Mouse (Mus musculus) heart, embryonic 11.5 days (tissue): ENCODE data around the gene Resp18. TPM values are rescaled to one million over a fixed set of nuclear protein-coding genes. Genes with fewer than 3 reads are reported as not detected.

Source experiments
- ATAC-seq: fragments of 200-750 bp; cut with Nextera tagmentation; replicated peaks from 2 replicates; pipeline ENCODE4 v1.8.0; 2017; ENCODE audit warnings: moderate library complexity; ENCODE audit not compliant: insufficient number of reproducible peaks, low FRiP score, low TSS enrichment
- H3K27ac ChIP-seq: fragments of 300-500 bp; sonication (generic); 2 replicates; pipeline ENCODE4 v1.5.1; 2014; ENCODE audit warnings: mild to moderate bottlenecking, low read depth, low read length
- H3K27me3 ChIP-seq: fragments of 300-500 bp; sonication (generic); 2 replicates; pipeline ENCODE4 v1.6.1; 2014; ENCODE audit warnings: mild to moderate bottlenecking, low read length, mixed read lengths; ENCODE audit not compliant: control insufficient read depth, insufficient read depth
- H3K36me3 ChIP-seq: fragments of 300-500 bp; sonication (generic); 2 replicates; pipeline ENCODE4 v1.6.1; 2014; ENCODE audit warnings: mild to moderate bottlenecking, low read length, moderate library complexity, mixed read lengths; ENCODE audit not compliant: control insufficient read depth, insufficient read depth
- H3K4me1 ChIP-seq: fragments of 300-500 bp; sonication (generic); 2 replicates; pipeline ENCODE4 v1.6.1; 2014; ENCODE audit warnings: low read length; ENCODE audit not compliant: control insufficient read depth, insufficient read depth
- H3K4me2 ChIP-seq: fragments of 300-500 bp; sonication (generic); 2 replicates; pipeline ENCODE4 v1.6.1; 2014; ENCODE audit warnings: mild to moderate bottlenecking, moderate library complexity
- H3K4me3 ChIP-seq: fragments of 300-500 bp; sonication (generic); 2 replicates; pipeline ENCODE4 v1.5.1; 2014; ENCODE audit warnings: low read depth, low read length
- H3K9ac ChIP-seq: fragments of 300-500 bp; sonication (generic); 2 replicates; pipeline ENCODE4 v1.6.1; 2014; ENCODE audit warnings: mild to moderate bottlenecking, low read depth, low read length, moderate library complexity
- H3K9me3 ChIP-seq: fragments of 300-500 bp; sonication (generic); replicated peaks from 2 replicates; pipeline ENCODE4 v1.6.1; 2016; ENCODE audit warnings: low read length; ENCODE audit not compliant: control insufficient read depth
- WGBS: fragments of 180-500 bp; shearing (Covaris S2); extraction: QIAGEN DNeasy Blood & Tissue Kit; methylation state at CpG from one replicate; pipeline ENCODE4 v1.1.7; 2014; ENCODE audit not compliant: insufficient replicate concordance; 5-methylcytosine and 5-hydroxymethylcytosine counted together
- polyA plus RNA-seq: library from polyadenylated mRNA; unstranded; fragments of >200 nt; fragmentation: Nextera tagmentation; extraction: Ambion mirVana; gene quantifications from 2 replicates; pipeline ENCODE4 v1.2.1, GENCODE M21; 2014

Gene Resp18
- polyA plus RNA-seq, 1 experiment from 2014 or later, result 0.30 TPM

- H3K27me3 ChIP-seq, result no peaks in the 10 kb centered on the region
- no peak overlapping the region for H3K4me2 ChIP-seq
- H3K36me3 ChIP-seq, result peaks cover 27% of the 10 kb centered on the region
- no peak overlapping the region for H3K9ac ChIP-seq
- H3K9me3 ChIP-seq, result no peaks in the 10 kb centered on the region
- 85% methylated on average over 6 of the region's 6 CpGs for WGBS
- no peak overlapping the region for H3K27ac ChIP-seq
- no peak overlapping the region for H3K4me3 ChIP-seq
- H3K4me1 ChIP-seq, result peaks cover 7% of the 10 kb centered on the region; the same call in 1 of the 2 replicates
- ATAC-seq, result no peak
These were observed 36.8 kb upstream of the Resp18 start for GRCm38 (mm10) chr1:75315011-75315410.

- H3K4me1 ChIP-seq, result peaks cover 7% of the 10 kb centered on the region; the same call in 1 of the 2 replicates
- H3K9me3 ChIP-seq, result no peaks in the 10 kb centered on the region
- no peak overlapping the region for H3K4me3 ChIP-seq
- no peak overlapping the region for H3K9ac ChIP-seq
- ATAC-seq, result no peak
- no peaks in the 10 kb centered on the region for H3K27me3 ChIP-seq
- no peak overlapping the region for H3K4me2 ChIP-seq
- 89% methylated on average over 6 of the region's 6 CpGs for WGBS
- no peak overlapping the region for H3K27ac ChIP-seq
- H3K36me3 ChIP-seq, result peaks cover 36% of the 10 kb centered on the region
These were observed 33.5 kb upstream of the Resp18 start for GRCm38 (mm10) chr1:75311694-75312093.

DNA sequence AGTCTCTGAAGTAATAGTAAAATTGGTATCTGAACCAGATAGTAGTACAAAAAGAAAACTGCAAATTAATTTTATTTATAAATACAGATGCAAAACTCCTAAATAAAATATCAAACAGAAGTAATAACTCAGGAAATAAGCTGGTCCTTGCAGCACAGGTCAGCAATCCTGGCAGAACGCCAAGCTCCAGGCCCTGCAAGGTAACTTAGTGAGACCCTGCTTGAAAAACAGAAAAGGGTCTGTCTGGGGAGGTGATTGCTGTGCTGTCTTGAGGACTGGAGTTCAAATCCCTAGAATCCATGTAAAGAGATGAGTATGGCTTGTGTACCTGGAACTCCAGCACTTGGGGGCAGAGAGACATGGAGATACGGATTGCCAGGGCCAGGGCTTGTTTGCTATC, 26.4 kb upstream of the Resp18 start:
- no peak overlapping the region for H3K4me2 ChIP-seq

GRCm38 (mm10) chr1:75294294-75294693, 16.1 kb upstream of the Resp18 start:
- H3K27me3 ChIP-seq, result no peaks in the 10 kb centered on the region
- H3K27ac ChIP-seq, result no peak overlapping the region
- H3K9ac ChIP-seq, result no peak overlapping the region
- H3K4me2 ChIP-seq, result no peak overlapping the region
- H3K4me3 ChIP-seq, result no peak overlapping the region
- no peaks in the 10 kb centered on the region for H3K36me3 ChIP-seq
- no peaks in the 10 kb centered on the region for H3K9me3 ChIP-seq
- WGBS, result 68% methylated on average over 5 of the region's 5 CpGs
- ATAC-seq, result no peak
- peaks cover 13% of the 10 kb centered on the region for H3K4me1 ChIP-seq

More for the DNA sequence above, 26.4 kb upstream of the Resp18 start:
- no peaks in the 10 kb centered on the region for H3K27me3 ChIP-seq
- H3K9ac ChIP-seq, result no peak overlapping the region
- H3K4me1 ChIP-seq, result no peaks in the 10 kb centered on the region
- ATAC-seq, result no peak
- H3K27ac ChIP-seq, result no peak overlapping the region
- no peaks in the 10 kb centered on the region for H3K9me3 ChIP-seq
- WGBS, result 59% methylated on average over 2 of the region's 2 CpGs
- peaks cover 8% of the 10 kb centered on the region; the same call in 1 of the 2 replicates for H3K36me3 ChIP-seq
- no peak overlapping the region for H3K4me3 ChIP-seq

- Histone ChIP-seq H3K9me3 (no peaks in the 10 kb centered on the region), H3K4me2 (peak overlapping the region; percentile 16), H3K27ac (peak overlapping the region; percentile 74), H3K4me3 (no peak overlapping the region), H3K9ac (peak overlapping the region; percentile 49), H3K36me3 (no peaks in the 10 kb centered on the region), H3K27me3 (no peaks in the 10 kb centered on the region), H3K4me1 (peaks cover 13% of the 10 kb centered on the region)
- 70% methylated on average over 5 of the region's 5 CpGs for WGBS
- ATAC-seq, result no peak
These were observed 15.1 kb upstream of the Resp18 start for GRCm38 (mm10) chr1:75293331-75293701.

- Histone ChIP-seq H3K9me3 (no peaks in the 10 kb centered on the region), H3K4me1 (peaks cover 13% of the 10 kb centered on the region), H3K4me2 (peak overlapping the region; percentile 16), H3K4me3 (no peak overlapping the region), H3K9ac (peak overlapping the region; percentile 49), H3K36me3 (no peaks in the 10 kb centered on the region), H3K27me3 (no peaks in the 10 kb centered on the region), H3K27ac (peak overlapping the region; percentile 74)
- 26% methylated on average over 12 of the region's 12 CpGs for WGBS
- no peak for ATAC-seq
These were observed 14.5 kb upstream of the Resp18 start for GRCm38 (mm10) chr1:75292476-75293330.

DNA sequence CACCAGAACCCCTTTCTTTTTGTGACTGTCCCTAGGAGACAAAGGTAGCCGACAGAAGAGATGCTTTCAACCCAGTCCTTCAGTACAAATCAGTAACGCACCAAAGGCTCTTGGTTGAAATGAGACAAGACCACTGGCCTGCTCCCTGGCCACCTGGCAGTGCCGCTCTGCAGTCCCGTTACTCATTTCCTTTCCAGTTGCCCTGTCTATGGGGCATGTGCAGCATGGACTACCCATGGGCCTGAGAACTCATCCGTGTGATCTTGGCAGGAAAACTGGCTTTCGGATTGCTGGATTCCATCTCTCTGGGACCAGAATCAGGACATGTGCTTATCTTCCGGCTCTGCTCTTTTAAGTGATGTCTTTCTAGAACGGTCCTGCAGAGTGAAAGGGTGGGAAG, 13.1 kb upstream of the Resp18 start:
- no peak overlapping the region for H3K27ac ChIP-seq
- H3K27me3 ChIP-seq, result no peaks in the 10 kb centered on the region
- peaks cover 13% of the 10 kb centered on the region for H3K4me1 ChIP-seq
- ATAC-seq, result no peak
- no peaks in the 10 kb centered on the region for H3K9me3 ChIP-seq
- no peak overlapping the region for H3K4me3 ChIP-seq
- WGBS, result 83% methylated on average over 8 of the region's 8 CpGs
- no peak overlapping the region for H3K4me2 ChIP-seq
- H3K36me3 ChIP-seq, result no peaks in the 10 kb centered on the region
- H3K9ac ChIP-seq, result no peak overlapping the region

- no peak for ATAC-seq
- no peaks in the 10 kb centered on the region for H3K9me3 ChIP-seq
- no peak overlapping the region for H3K4me2 ChIP-seq
- H3K4me3 ChIP-seq, result no peak overlapping the region
- H3K27me3 ChIP-seq, result no peaks in the 10 kb centered on the region
- no peaks in the 10 kb centered on the region for H3K36me3 ChIP-seq
- no peak overlapping the region for H3K9ac ChIP-seq
- peaks cover 13% of the 10 kb centered on the region for H3K4me1 ChIP-seq
- no peak overlapping the region for H3K27ac ChIP-seq
These were observed 12.4 kb upstream of the Resp18 start for GRCm38 (mm10) chr1:75290582-75290981.

DNA sequence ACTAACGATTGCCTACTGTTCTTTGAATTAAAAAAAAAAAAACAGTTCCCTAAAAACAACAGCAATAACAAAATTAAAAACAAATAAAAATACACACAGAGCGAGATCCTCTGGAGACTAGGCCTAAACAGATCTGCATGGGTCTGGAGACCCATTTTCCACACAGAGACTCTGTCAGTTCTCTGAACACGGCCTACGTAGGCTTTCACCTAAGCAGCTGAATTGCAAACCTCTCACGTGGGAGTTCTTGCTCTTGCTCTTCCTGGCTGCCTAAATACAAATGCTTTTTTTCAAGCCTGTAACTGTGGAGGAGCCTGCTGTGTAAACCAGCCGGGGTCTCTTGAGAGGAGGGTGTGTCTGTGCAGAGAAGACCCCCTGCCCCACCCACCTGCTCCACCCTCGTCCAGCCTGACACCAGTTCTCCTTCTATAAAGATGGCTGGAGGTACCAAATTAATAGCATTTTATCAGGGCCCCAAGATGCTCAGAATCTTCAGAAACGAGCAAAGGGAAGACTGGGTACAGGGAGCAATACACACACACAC, 11.7 kb upstream of the Resp18 start:
- no peak overlapping the region for H3K9ac ChIP-seq
- H3K4me3 ChIP-seq, result no peak overlapping the region
- H3K27ac ChIP-seq, result no peak overlapping the region
- H3K36me3 ChIP-seq, result no peaks in the 10 kb centered on the region
- ATAC-seq, result no peak
- peaks cover 13% of the 10 kb centered on the region for H3K4me1 ChIP-seq
- 61% methylated on average over 8 of the region's 8 CpGs for WGBS
- no peak overlapping the region for H3K4me2 ChIP-seq
- no peaks in the 10 kb centered on the region for H3K9me3 ChIP-seq
- no peaks in the 10 kb centered on the region for H3K27me3 ChIP-seq
